Mouse (Mus musculus) liver, postnatal 0 days (tissue): Measurements from ENCODE around the gene Trappc11.

Experiments used
- CTCF ChIP-seq: sonication (generic); IDR thresholded peaks from 2 replicates; pipeline ENCODE4 v1.5.1; 2016; ENCODE audit warnings: antibody characterized with exemption, low read depth
- EP300 ChIP-seq: IDR thresholded peaks from 2 replicates; pipeline ENCODE4 v1.6.1; 2016; ENCODE audit warnings: antibody characterized with exemption, low read depth, mild to moderate bottlenecking

GRCm38 (mm10) chr8:47547102-47547501 lies 13.8 kb upstream of the Trappc11 start:
- no peak for TF ChIP-seq CTCF
- no peak for TF ChIP-seq EP300
